Mouse (Mus musculus) forebrain, embryonic 15.5 days (tissue): ENCODE data around the gene Slc38a5. TPM values are rescaled to one million over a fixed set of nuclear protein-coding genes. Genes with fewer than 3 reads are reported as not detected.

Source experiments
- polyA plus RNA-seq: library from polyadenylated mRNA; unstranded; fragments of >200 nt; fragmentation: Nextera tagmentation; extraction: Ambion mirVana; gene quantifications from 2 replicates; pipeline ENCODE4 v1.2.1, GENCODE M21; 2015

The Slc38a5 gene
- polyA plus RNA-seq, 1 experiment from 2014 or later = 34.3 TPM

Other genes starting within 250 kb of the Slc38a5 start
- gene Suv39h1, start 196.4 kb upstream of the Slc38a5 start, polyA plus RNA-seq = 50.2 and 50.9 TPM in 2 replicates
- gene Was, start 180.6 kb upstream of the Slc38a5 start, polyA plus RNA-seq = 0.09 TPM in 1 of 2 replicates, not detected in the other
- 52.0 and 53.0 TPM in 2 replicates for gene Wdr13, start 138.2 kb upstream of the Slc38a5 start, polyA plus RNA-seq
- 381 and 393 TPM in 2 replicates for gene Rbm3, start 125.3 kb upstream of the Slc38a5 start, polyA plus RNA-seq
- gene Tbc1d25, start 95.0 kb upstream of the Slc38a5 start, polyA plus RNA-seq = 24.9 and 25.3 TPM in 2 replicates
- 21.7 and 24.0 TPM in 2 replicates for gene Ebp, start 77.6 kb upstream of the Slc38a5 start, polyA plus RNA-seq
- 39.5 and 43.5 TPM in 2 replicates for gene Porcn, start 64.6 kb upstream of the Slc38a5 start, polyA plus RNA-seq
- gene Ftsj1, start 18.7 kb upstream of the Slc38a5 start, polyA plus RNA-seq = 51.1 and 54.3 TPM in 2 replicates
- gene Ssxb10, start 56.3 kb downstream of the Slc38a5 start, polyA plus RNA-seq = not detected in 2 replicates
- not detected in 2 replicates for gene Ssxb9, start 95.8 kb downstream of the Slc38a5 start, polyA plus RNA-seq
- not detected in 2 replicates for gene Ssxb1, start 142.2 kb downstream of the Slc38a5 start, polyA plus RNA-seq
- not detected in 2 replicates for gene Ssxb2, start 190.6 kb downstream of the Slc38a5 start, polyA plus RNA-seq